Mouse (Mus musculus) cerebellum, adult 2 months (tissue): ENCODE measurements around the gene Gm45140.

ENCODE experiments used
- CTCF ChIP-seq: fragments of 200-500 bp; IDR thresholded peaks from 2 replicates; pipeline ENCODE4 v1.5.1; 2011; ENCODE audit warnings: low read depth, mild to moderate bottlenecking, control low read depth, low read length, moderate library complexity, borderline replicate concordance; ENCODE audit not compliant: insufficient read depth
- POLR2A ChIP-seq: fragments of 200-500 bp; IDR thresholded peaks from 2 replicates; pipeline ENCODE4 v1.6.1; 2011; ENCODE audit warnings: low read length, control low read depth, borderline replicate concordance; ENCODE audit not compliant: insufficient read depth

- no peak for TF ChIP-seq CTCF
- TF ChIP-seq POLR2A, result no peak
Measured at GRCm38 (mm10) chr6:87802462-87802861, 33.1 kb downstream of the Gm45140 start.
